Mouse (Mus musculus) spleen, embryonic (tissue): ENCODE data around the gene Agr2.

Source experiments
- CTCF ChIA-PET: fragments of 350-600 bp; sonication (Branson Sonifier 250); formaldehyde crosslinking; loops from one replicate; lab custom pipeline; 2022; lab: Charles Lee

The Agr2 gene

DNA sequence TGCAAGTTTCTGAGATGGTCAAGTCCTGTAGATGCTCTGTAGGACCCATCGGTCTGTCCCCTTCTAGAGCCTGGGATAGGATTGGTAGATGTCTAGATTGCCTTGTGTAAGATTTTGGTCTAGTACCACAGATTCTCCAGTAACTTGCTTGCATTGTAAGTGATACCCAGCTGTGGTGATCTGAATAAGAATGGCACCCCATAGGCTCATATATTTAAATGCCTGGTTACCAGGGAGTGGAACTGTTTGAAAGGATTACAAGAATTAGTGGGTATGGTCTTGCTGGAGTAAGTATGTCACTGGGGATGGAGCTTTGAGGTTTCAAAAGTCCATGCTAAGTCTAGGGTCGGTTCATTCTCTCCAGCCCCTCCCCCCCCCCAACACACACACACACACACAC, 28.0 kb downstream of the Agr2 start:
- CTCF ChIA-PET, result interaction anchor here (0.6 kb wide), 1 partner anchor 488 kb away, joined by 4 read pairs; no protein-coding TSS in a partner anchor

DNA sequence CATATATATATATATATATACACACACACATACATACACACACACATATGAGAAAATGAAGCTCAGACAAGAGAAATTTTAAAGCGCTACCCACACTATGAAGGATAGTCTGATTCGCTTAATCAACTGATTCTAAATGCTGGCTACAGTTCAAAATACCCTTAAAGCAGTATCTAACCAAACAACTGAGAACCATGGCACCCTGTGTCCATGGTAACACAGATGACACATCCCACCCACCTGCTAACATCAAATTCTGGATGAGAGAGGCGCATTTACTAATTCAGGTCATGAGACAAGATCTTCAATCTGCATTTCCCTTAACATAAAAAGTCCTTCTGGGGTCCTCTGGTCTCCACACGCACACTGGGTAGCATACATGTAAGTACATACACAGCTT, 33.4 kb downstream of the Agr2 start:
- CTCF ChIA-PET, result interaction anchor here (0.8 kb wide), 1 partner anchor 20 kb away, joined by 9 read pairs; no protein-coding TSS in a partner anchor

DNA sequence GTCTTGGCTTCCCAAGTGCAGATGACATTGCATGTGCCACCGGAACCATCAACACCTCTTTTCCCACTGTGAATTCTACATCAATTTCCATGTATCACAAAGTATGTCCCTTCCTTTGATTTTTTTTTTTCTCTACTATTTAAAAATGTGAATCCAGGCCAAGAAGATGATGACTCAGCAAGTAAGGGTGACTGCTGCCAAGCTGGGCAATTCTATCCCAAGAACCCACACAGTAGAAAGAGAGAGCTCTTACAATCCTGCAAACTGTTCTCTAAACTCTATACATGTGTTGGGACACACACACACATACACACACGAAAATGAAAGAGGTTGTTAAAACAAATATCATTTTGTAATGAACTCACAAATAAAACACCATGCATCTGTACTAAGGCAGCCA, 34.5 kb downstream of the Agr2 start:
- CTCF ChIA-PET, result no interaction called here

DNA sequence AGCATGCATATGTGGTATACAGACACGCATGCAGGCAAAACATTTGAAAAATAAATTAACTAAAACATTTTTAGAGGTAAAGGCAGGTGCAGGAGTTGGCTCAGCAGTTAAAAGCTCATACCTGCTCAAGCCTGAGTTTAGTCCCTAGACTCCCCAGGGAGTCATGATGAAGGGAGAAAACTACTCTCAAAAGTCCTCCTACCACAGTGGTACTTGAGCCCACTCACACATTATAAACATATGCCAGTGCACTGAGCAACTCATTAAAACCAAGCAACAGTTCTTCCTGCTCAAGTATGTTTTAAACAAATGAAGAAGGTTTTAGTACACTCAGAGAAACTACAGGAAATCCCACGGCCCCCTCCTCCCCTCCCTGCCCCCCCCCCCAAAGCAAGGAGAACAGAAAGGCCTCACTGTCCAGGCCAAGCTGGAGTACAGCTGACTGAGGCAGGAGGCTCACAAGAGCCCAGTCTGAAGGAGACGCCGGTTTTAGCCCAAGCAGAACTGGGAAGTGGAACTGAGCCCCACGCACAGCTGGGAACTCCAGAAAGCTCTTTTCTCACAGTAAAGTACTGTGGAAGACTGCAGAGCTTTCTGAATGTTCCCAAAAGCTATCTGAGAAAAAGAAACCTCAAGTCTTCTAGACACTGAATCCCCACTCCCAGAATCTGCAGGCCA, 36.4 kb downstream of the Agr2 start:
- CTCF ChIA-PET, result interaction anchor here (1.9 kb wide), 1 partner anchor 13 kb away, joined by 4 read pairs; the partner anchor contains the start of gene Tspan13

DNA sequence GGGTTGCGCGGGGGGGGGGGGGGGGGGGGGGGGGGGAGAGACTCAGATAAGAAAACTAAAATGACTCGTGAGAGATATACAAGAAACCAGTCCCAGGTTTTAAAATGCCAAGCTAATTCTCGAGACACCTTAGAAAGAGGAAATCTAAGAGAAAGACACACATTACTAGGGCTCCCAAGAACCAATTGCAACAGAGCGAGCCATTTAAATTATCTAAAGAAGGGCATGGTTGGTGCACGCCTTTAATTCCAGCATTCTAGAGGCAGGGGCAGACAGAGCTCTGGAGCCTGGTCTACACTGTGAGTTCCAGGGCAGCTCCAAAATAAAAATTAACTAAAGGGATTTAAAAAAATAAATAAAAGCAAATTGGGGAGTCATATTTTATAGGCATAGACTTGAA, 37.0 kb downstream of the Agr2 start:
- CTCF ChIA-PET, result interaction anchor here (0.8 to 1.9 kb wide), 2 partner anchors 12 kb away, joined by 3 to 4 read pairs; partner anchors contain the start of gene Tspan13

DNA sequence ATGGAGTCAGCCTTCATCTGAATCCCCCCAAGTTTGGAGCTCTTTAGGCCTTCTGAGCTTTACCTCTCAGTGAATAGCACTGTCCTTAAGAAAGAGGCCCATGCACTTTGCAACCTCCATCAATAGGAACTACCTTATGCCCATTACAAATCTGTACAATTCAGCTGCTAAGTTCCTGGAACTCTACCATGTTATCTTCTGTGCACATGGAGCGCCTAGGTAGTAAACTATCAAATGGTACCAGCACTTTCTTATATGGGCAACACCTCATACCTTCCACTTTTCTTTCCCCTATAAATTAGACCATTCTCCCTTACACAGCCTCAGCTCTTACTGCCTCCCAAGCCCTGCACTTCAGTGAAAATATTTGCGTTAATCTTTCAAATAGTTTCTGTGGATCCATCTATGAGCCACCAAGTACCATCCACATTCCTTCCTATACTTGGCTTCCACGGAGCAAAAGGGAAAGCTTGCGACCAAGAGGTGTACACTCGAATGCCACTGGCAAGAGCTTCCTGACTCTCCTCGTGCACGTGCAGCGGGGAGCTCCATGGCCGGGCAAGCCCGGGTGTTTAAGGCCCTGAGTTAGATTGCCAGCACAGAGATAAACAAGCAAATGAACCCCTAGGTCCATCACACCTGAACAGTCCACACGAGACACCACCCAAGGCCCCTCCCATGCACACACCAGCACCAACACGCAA, 38.1 kb downstream of the Agr2 start:
- CTCF ChIA-PET, result interaction anchor here (0.8 kb wide), 1 partner anchor 54 kb away, joined by 4 read pairs; no protein-coding TSS in a partner anchor

DNA sequence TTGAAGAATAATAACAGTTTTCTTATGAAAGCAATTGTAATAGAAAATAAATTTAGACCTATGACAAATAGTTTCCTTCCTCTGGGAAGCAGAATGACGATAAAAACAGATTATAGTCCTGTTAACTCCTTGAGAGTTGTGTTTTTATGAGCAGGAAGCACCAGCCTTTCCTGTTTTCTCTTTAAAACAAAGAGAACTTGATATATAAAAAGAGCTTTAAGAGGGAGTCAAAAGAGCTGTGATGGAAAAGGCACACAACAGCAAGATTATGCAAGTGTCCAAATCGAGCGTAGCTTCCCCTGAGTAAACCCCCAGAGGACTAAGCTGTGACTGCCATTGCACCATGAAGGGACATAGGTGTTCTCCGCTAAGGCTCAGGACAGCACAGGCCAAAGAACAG, 39.7 kb downstream of the Agr2 start:
- CTCF ChIA-PET, result no interaction called here

DNA sequence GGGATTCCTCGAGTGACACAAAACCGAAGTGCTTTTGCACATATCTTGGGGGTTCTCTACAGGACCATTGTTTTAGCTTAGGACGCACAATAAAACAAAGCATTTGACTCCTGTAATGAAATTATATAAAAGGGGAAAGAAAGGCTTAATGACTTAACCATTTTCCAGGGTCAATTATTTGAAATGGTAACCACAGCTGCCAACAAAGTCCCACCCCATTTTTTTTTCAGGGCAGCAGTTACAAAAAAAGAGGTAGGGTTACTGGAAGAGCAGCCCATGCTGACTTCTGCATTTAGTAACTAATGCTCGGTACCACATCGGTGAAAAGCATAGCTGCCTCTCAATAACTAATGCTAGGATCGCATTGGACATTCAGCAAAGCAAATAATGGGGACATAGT, 42.8 kb downstream of the Agr2 start:
- CTCF ChIA-PET, result no interaction called here

DNA sequence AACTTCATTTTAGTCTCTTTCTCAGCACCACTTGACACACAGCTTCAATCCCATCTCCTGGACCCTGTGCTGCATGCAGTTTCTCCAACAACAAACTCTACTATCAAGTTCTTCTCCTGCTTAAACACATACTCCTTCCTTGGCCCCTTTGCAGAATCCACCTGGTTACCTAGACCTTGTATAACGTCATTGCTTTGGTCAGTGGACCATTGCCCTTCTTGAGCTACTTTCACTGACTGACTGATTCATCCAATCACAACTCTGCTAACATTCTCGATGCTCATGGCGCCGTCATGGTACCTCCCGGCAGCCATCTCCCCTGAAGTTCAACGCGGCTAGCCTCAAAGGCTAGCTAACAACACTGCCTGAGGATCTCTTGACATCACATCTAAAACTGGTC, 43.4 kb downstream of the Agr2 start:
- CTCF ChIA-PET, result interaction anchor here (0.7 kb wide), 1 partner anchor 29 kb away, joined by 3 read pairs; no protein-coding TSS in a partner anchor

DNA sequence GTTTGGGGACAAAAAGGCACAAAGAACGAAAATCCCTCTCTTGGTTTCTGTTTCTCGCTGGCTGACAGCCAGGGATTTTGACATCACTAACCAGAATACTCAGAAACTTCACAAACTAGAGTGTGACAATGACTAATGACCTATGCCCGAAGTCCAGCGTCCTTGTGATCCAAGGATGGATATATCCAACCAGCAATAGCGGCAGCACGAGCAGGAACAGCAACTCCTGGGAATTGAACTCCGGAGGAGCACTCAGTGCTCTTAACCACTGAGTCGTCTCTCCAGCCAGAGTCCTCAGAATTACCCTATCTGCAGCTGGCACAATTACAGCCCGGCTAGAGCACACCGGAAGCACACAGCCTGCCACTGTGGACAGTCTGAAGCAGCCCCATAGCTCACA, 44.1 kb downstream of the Agr2 start:
- CTCF ChIA-PET, result no interaction called here

DNA sequence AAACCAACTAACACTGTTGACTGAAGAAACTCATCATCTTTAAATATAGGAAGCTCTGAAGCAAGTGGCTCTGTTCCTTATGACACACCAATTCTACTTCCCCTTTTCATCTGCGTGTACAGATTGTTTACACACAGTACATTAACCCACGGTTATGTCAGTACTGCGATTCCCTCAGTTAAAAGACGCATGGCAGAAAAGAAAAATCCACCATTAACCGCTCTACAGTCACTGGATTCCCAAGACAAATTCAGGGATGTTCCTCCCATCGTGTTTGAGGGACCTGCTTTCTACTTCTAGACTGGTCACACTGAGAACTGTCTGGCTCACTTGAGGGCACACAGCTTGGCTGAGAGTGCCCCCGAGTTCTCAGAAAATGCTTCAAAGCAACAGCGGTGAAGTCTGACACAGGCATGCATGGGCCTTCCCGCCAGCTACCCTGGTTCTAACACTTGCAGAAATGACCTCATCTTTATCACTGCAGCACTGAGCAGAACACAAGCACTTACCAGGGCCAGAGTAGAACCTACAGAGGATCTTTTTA, 46.9 kb downstream of the Agr2 start:
- CTCF ChIA-PET, result interaction anchor here (0.7 kb wide), 2 partner anchors 15 to 59 kb away, joined by 5 read pairs; no protein-coding TSS in a partner anchor

DNA sequence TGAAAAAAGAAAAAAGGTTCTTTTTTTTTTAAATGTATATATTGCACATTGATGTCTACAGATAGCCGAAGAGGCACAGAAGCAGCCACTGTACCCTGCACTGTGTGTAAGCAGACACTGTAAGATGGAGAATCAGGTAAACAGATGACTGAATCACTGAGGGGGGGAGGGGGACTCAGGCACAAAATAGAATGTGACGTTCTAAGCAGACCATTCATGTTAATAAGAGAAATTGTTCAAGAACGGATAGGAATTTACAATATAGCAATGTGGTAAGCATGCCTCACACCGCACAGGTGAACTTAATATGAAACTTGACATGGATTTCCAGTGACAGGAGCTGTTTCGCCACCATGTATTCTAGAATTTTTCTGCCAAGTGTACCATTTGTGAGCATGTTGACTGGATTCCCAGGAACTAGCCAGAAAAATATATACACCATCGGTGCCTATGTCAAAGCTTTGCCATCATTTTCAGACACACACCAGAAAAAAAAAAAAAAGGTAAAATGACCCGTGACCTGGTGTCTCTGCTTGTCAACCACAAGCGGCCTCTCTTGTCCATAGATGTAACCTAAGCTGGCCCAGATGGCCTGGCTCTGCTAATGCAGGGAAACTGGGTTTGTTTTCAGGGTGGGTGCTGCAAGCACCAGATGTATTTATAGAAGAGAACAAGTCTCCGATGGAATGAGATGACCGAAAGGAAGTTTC, 48.0 kb downstream of the Agr2 start:
- CTCF ChIA-PET, result interaction anchor here (0.7 to 1.5 kb wide), 4 partner anchors 12 to 58 kb away, joined by 3 to 5 read pairs (median 4); no protein-coding TSS in a partner anchor

DNA sequence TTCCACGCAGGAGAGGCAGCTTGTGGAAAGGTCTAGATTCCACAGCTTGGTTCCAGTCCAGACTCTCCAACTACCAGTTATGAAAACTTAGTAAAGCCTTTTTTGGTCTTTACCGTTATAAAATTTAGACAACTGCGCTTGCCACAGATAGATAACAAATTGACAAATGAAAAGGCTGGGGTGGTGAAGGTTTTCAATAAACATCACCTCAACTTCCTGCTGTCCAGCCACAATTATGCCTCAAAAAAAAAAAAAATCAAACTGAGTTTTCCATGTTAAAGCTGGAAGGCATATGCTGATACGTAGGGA, 48.5 kb downstream of the Agr2 start:
- CTCF ChIA-PET, result interaction anchor here (0.6 to 1.5 kb wide), 3 partner anchors 12 to 41 kb away, joined by 3 to 4 read pairs (median 3); no protein-coding TSS in a partner anchor

DNA sequence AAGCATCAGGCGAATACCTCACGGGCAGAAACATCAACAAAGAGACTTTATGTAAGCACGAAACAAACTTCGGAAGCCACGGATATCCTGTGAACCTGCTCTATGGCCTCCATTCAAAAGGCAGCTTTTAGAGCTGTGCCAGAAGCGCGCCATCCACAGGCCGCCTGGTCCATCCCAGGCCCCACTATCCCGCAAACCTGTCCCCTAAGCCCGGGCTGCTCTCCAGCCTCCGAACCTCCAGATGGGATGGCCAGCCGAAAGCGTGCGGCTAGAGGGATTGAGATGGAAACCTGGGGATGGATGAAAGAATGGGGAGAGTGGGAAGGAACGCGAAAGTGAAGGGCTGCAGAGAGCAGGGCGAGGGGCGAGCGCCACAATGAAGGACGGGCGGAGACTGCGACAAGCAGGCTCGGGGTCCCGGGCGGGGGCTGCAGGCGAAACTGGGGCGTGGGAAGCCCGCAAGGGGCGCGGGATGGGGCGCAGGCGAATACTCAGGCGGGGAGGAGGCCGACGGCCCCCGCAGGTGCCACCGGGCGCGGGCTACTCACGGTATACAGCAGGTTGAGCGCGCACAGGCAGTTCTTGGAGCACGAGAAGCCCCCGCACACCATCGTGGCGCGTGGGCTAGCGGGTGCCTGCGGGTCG, 49.1 kb downstream of the Agr2 start:
- CTCF ChIA-PET, result interaction anchor here (0.6 to 1.5 kb wide), 4 partner anchors 13 to 56 kb away, joined by 3 to 6 read pairs (median 4); no protein-coding TSS in a partner anchor

DNA sequence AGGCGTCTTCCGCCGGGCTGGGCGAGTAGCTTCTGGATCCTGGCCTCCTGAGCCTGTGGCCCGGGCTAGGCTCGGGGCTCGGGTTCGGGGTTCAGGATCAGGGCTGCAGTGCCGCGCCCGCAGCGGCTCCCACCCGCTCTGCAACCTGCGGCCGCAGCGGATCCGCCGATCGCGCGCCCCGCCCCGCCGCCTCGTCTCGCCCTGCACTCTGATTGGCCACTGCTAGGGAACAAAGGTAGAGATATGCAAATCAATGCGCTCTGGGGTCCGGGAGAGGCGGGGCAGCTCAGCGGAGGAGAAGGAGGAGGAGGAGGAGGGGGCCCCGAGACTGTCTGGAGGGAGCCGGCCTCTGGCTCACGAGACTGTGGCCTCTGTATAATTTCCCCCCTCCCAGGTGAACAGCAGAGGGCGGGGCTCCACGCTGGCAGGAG, 49.7 kb downstream of the Agr2 start, which contains the start of gene Tspan13:
Gene Tspan13 (minus strand): TSS at position 153 of the 431 bp plus-strand sequence.
- CTCF ChIA-PET, result interaction anchor here (0.6 to 1.5 kb wide), 2 partner anchors 13 to 55 kb away, joined by 4 to 6 read pairs; no protein-coding TSS in a partner anchor

DNA sequence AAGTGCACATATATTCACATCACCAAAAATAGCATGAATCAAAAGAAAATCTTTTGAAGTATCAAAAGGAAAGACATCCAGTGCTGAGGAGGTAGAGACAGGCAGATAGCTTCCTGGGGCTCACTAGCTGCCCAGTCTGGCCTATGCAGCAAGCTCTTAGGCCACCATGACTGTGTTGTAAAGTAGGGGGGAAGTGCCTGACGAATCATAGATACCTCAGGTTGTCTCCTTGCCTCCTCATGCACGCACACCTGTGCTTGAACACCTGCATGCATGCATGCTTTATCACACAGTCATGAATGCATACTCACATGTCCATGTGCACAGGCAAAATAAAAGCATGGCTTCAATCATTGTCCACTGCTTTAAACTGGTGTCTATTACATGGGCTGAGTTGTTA, 52.0 kb downstream of the Agr2 start:
- CTCF ChIA-PET, result interaction anchor here (0.7 kb wide), 1 partner anchor 29 kb away, joined by 3 read pairs; no protein-coding TSS in a partner anchor

DNA sequence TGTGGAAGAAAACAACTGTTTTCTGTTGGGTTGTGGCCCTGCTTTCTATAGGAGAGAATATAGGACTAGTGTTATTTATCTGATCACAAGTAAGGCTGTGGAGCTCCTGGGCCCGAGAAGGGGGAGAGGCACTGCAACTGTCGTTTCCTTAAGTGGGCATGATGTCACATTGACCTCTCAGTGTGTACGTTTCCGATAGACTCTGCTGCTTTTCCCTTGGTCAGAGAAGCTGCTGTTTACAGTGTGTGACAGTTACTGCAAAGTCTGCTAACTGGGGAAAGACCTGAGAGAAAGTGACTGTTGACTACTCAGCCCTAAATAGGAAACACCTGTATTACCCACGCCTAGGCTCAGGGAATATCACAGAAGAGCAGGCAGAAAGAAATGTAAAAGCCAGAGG, 53.5 kb downstream of the Agr2 start:
- CTCF ChIA-PET, result interaction anchor here (0.5 kb wide), 1 partner anchor 21 kb away, joined by 9 read pairs; no protein-coding TSS in a partner anchor

DNA sequence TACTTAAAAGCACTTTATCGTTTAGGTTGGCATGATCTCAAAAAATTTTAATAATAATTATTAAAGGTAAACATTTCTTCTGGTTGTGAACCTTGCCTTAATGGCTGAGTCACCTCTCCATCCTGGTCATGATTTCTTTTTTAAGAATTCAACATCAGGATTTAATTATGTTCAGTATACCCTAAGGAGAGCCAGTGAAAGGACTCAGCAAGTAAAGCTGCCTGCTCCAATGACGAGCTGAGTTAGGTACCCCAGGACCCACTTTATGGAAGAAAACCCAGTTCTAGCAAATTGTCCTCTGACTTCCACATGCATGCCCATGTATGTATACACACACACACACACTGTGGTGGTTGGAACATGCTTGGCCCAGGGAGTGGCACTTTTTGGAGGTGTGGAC, 54.9 kb downstream of the Agr2 start:
- CTCF ChIA-PET, result no interaction called here

DNA sequence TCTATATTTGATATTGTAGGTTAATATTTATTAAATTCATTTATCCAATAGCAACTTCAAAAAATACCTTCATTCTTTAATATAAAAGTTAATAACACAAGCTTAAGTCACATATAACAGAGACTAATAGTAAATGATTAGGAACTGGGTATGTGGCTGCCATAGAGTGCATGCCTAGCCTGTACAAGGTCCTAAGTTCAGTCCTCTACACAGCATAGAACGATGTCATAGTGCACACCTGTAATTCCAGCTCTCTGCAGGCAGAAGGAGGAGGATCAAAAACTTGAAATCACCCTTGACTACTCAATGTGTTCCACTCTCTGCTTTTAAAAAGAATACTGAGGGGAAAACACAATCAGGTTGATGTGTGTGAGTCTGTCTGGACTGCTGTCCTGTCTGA, 57.6 kb downstream of the Agr2 start:
- CTCF ChIA-PET, result interaction anchor here (0.7 kb wide), 1 partner anchor 17 kb away, joined by 4 read pairs; no protein-coding TSS in a partner anchor
